Mouse (Mus musculus): ENCODE data around the gene Tspan2.

Tspan2 gene

DNA sequence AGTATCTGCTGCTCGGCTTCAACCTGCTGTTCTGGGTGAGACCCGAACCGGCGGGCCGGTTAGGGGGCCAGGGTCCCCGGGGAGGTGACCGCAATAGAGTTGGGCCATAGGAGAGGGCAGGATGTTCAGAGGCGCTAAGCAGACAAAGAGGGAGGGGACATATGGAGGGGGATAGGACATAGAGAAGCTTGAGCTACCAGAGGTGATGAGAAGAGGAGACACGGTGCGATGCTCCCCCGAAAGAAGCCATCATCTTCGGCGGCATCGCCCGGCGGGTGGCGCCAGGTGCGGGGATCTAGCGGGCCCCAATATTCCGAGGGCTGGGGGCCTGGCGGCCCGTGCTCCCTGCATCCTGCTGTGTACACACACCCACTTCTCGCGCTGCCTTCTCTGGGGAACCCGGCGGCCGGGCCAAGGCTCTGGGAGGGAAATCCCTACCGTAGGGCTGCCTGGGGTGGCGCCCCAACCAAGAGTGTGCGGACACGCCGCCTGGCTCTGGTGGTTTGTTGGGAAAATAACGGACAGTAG, 766 bp downstream of the Tspan2 start:
- DNase-seq (ENCODE audit: low spot score), result no peak

DNA sequence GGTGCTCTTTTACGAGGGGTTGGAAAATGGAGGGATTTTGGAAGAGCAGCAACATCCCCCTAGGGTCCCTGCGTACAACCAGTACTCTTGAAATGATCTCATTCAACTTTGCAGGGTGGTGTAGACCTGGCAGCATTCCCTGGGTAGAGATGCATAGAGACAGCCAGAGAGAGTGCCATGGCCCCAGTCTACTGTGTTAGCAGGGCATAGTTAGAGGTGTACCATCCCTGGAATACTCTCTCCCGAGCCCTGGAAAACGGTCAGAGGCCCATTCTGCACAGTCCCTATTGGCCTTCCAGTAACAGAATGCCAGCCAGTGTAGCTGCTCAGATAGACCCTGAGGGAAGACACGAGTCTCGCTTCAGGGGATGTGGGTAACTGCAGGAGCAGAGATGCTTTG, 1.3 kb downstream of the Tspan2 start:
- DNase-seq (ENCODE audit: low spot score), result no peak

DNA sequence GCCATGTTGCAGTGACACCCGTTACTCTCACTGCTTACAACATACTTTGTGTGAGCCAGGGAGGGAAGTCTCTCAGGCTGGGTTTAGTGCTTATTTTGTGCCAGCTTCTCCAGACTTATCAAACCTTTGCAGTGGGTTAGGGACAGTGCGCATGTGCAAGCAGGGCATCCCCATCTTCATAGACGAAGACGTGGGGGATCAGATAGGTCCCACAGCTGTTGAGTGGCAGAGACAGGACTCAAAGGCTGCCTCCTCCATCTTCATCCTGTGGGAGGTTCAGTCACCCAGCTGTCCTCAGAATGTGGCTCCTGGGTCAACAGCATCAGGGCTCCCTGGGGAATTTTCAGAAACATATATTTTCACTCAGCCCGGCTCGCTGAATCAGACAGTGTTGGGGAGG, 2.1 kb downstream of the Tspan2 start:
- no peak for DNase-seq (ENCODE audit: low spot score)

DNA sequence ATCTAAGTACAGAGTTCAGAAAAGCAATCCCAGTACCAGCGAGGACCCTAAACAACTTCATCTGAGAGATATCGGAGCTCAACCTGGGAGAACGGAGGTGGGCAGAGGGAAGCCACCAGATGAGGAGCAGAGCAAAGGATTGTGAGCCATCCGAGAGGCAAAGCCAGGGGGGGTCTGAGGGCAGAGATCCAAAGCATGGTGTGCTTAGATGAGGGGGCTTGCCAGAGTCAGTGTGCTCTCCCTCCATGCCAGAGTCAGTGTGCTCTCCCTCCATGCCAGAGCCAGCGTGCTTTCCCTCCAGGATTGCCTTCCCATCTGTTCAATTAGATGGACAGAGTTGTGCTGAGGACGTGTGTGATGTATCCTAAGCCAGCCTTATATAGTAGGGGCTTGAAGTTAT, 2.8 kb downstream of the Tspan2 start:
- DNase-seq (ENCODE audit: low spot score), result no peak

DNA sequence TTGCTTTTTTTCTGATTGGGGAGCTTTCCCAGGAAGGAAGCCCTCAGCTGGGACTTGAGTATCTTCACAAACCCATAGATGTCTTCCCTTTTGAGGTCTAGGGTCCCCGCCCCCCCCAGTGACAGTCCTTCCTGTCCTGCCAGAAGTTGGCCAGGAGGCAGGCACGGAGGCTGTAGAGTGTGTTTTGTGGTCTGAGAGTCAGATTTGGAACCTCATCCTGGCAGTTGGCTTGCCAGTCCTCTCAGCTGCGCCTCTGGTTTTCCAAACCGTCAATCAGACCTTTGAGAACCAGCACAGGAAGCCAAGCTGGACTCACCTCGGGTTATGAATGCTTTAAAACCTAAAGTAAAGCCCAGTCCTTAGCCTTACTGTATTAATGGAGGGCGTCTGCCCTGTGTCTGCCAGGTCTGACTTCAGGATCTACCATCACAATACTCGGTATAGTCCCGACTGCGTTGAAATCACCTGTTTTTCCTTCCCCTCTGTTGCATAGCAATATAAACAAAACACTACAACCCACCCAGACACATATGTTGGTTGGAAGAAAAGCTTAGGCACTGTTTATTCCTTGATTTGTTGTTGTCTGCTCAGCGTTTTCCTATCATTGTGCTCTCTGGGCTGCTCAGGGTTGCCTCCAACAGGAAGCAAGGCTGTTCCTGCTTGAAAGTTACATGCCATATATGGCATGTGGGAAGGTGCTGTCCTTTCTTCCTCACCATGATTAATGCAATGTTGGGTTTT, 4.0 kb downstream of the Tspan2 start:
- no peak for DNase-seq (ENCODE audit: low spot score)

DNA sequence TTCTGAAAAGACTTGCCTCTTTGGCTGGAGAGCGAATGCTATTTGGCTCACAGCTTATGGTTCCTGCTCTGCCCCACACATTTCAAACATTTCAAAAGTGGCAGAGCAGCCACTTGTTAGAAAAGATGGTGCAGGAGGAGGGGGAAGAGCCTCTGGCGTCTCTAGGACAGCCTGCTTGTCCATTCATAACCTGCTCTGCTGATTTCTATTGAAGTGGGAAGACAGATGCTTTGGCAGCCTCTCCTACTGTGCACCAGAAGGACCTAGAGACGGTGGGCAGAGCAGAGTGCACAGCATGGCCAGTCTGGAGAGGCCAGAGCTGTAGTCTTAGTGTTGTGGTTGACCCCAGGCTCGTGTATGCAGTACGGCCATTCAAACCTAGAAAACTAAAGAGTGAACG, 4.6 kb downstream of the Tspan2 start:
- no peak for DNase-seq (ENCODE audit: low spot score)

DNA sequence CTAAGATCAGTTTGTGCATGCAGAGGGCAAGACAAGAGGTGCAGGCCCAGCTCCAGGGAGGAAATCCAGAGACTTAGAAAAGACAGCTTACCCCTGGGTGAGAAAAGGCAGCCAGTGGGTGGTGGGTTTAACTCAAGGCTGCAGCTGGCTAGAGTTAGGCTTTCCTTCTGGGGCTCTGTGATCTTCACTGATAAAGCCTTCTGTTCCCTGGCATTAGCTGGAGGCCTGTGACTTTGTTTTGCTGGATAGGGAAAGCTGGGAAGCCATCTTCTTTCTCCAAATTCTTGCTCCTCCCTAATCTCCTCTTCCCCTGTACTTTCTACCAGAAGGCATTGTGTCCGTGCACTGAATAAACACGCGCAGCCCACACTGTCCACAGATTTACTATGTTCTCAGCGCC, 8.4 kb downstream of the Tspan2 start:
- no peak for DNase-seq (ENCODE audit: low spot score)

DNA sequence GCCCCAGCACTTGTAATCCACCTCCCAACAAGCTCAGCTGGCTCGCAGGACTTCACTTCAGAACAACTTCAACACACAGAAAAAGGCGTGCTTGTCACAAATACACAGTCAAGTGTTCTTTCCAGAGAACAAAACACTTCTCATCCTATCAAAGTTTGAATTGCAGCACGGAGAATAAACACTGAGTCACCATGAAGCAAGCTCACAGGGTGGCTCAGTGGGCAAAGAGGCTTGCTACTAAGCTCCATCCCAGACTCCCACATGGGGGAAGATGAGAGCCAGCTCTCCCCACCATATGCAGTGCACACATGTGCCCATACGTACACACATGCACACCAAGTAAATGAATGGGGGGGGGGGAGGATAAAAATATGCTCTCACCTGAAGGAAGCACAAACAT, 8.9 kb downstream of the Tspan2 start:
- DNase-seq (ENCODE audit: low spot score), result no peak

DNA sequence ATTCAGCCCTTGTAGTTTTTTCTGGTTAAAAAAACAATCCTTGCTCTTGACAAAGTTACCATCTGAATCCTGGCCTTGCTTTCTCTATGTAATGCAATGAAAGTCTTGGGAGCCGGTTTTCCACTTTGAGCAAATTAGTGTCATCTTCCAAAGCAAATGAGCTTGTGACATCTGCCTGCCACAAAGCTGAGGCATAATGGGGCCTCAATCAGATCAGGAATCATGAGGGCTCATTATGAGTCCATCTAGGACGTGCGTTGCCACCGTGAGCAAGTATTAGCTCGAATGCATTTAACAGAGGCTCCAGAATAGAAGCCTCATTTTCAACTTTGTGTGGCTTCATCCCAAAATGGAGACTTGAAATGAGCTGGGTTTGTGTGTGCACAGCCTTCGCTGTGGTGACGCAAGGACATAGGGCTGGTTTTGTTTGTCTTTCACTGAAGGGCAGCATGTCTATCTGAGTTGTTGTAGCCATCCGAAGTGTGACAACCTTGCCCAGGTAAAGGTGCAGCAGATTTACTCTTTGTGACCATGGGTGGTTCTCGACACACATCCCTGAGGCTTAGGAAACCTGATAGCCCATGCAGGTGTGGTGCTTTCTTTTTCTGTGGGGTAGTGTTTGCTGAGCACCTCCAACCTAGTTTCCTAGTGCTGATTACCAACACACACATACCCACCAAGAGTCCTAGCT, 9.6 kb downstream of the Tspan2 start:
- DNase-seq (ENCODE audit: low spot score), result no peak

DNA sequence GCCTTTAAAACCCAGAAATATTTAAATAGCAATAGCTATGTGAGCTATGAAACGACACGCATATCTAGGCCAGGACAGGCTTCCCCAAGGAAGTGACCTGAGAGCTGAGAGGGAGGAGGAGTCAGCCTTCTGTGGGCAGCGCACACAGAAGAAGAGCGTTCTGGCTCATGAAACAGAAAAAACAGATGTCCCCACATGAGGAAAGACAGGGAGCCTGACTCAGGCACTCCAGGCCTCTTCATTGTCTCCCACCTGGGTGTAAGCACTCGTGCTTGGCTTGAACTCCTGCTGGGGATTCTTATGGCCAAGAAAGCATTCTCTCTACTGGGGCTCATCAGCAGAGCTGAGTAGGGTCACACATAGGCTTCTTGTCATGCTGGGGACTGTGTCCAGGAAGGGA, 10.3 kb downstream of the Tspan2 start:
- no peak for DNase-seq (ENCODE audit: low spot score)

DNA sequence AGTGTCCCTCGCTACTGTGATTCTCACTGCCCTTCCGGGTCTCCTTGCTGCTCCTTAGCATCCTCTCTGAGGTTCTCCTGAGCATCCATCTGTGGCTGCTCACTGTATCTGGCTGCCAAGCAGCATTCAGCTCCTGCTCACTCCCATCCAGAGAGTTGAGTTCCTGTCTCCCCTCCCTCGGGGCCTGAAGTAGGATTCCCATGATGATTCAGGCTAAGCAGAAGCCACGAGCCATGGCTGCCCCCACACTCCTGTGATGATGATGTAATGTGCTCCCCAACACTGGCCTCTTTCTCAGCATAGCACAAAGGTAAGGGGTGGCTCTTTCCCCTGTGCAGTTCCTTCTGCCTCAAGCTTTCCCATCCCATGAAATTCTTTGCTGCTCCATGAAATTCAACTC, 11.8 kb downstream of the Tspan2 start:
- DNase-seq (ENCODE audit: low spot score), result no peak

DNA sequence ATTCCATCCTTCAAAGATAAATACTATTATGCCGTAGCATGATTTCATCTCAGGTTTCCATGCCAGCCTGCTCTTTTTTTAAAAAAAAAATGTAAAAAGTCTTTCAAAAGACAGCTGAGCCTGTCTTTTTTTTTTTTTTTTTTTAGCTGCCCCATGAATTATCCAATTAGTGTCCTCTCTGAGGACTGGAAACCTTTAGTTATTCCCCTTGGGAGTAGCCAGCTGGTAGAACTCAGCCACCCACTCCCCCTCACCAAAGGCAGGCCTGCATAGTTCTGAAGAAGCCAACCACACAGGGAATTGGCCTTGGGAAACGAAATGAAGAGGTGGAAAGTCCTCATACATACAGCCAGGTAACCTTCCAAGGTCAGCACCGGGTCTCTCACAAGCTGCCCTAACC, 13.7 kb downstream of the Tspan2 start:
- DNase-seq (ENCODE audit: low spot score), result no peak

DNA sequence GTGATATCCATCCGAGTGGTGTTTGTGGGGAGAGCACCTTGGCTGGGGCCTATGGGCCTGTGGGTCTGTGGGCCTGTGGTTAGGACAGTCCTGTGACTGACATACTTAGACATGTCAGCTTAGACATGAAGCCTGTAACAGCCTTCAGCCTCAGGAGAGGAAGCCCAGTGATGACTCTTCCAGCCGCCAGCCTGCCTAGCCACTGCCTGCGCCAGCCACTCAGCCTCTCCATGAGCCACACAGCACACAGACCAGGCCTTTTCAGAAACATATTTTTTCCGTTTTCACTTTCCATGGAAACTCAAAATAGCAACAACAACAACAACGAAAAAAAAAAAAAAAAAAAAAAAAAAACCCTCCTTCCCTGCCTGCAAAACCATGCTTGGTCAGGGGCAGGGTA, 14.4 kb downstream of the Tspan2 start:
- DNase-seq (ENCODE audit: low spot score), result no peak

DNA sequence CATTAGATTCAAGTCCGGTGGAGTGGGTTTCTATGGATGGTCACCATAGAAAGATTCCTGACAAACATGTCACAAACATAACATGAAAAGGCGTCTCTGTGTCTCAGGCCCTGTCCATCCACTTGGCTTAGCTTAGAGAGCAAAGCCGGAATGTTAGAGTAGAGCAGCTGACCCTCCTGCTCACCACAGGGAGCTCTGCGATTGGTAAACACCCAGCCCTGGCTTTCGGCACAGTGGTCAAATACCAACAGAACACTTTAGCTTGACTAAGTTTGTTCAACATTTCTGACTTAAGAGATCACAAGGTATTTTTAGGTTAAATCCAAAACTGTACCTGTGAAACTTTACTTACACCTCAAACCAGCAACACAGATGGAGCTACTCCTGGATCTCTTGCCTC, 16.8 kb downstream of the Tspan2 start:
- DNase-seq (ENCODE audit: low spot score), result no peak

DNA sequence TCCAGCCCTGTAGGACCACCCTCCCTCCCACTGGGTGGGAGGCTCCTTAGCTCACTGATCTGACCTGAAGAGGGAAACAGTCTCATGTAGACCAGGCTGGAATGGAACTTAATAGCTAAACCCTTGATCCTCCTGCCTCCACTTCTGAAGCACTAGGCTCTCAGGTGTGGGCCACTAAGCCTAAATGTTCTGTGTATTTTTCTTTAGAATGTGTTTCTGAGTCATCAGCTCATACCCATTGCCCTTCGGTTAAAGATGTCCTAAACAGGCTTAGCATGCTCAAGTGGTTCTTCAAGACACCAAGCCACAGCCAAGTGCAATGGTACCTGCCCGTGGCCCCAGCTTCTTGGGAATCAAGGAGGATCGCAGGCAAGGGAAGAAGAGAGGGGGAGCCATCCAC, 17.2 kb downstream of the Tspan2 start:
- no peak for DNase-seq (ENCODE audit: low spot score)

DNA sequence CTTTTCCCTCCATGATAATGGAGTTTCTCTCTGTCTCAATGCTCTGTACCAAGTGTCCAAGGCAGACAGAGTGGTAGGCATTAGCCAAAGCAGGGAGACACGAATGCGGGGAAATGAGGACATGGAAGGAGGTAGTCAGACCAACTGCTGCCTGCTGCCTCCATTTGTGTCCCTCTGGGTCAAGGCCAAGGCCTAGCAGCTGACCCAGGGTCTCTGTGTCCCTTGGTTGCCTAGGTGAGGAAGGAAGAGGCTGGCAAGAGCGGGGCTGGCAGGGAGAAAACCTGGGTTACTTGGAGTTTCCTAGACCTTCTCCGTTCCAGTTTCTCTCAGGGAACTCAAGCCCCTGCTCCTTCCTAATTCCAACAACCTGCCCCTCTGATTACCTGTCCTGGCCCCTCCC, 17.7 kb downstream of the Tspan2 start:
- no peak for DNase-seq (ENCODE audit: low spot score)

DNA sequence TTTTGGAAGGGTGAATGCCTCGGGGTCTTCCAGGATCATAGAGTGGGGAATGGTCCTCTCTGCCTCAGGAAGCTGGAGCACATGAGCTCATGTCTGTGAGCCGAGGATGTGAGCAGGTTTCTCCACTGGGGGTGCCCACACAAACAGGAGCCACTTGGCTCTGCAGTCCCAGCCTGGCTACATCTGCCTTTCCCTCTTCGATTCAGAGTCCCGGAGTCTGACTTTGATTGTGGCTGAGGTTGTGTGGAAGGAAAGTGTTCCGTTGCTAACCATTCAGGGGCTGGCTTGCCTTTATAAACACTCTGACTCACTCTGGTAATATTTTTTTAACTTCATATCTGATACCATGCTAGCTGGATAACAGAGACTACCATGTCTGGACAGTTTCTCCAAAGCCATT, 18.1 kb downstream of the Tspan2 start:
- DNase-seq (ENCODE audit: low spot score), result no peak

DNA sequence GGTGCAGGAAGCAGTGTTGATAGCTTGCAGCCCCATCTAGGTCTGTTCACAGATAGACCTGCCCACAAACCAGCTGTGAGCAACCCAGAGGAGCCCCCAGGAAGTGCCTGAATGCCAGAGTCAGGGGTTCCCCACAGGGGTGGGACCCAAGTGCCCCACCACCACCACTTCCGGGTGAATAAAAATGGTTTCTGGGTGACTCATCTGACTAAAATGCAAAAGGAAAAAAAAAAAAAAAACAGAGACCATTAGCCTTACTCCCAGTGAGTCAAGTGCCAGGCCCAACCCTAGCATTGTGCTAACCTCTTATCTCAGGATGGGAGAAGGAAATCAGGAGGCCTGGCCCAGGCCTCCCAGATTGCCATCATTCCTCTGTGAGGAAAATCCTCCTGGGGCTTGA, 21.5 kb downstream of the Tspan2 start:
- DNase-seq (ENCODE audit: low spot score), result no peak

DNA sequence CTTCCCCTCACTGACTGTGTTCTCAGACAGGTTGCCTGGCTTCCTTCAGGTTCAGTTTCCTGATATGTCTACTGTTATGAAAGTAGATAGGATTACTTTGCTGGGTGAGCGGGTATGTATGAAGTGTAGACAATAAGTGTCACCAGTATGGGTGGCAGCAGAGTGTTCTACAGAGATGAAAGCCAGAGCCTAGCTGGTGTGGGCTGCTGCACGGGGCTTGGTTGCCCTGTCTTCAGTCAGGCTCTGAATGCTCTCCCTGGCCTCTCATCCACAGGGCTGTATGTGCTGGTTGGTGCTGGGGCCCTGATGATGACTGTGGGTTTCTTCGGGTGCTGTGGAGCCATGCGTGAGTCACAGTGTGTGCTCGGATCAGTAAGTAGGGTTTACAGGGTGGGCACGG, 22.7 kb downstream of the Tspan2 start:
- DNase-seq (ENCODE audit: low spot score), result no peak

DNA sequence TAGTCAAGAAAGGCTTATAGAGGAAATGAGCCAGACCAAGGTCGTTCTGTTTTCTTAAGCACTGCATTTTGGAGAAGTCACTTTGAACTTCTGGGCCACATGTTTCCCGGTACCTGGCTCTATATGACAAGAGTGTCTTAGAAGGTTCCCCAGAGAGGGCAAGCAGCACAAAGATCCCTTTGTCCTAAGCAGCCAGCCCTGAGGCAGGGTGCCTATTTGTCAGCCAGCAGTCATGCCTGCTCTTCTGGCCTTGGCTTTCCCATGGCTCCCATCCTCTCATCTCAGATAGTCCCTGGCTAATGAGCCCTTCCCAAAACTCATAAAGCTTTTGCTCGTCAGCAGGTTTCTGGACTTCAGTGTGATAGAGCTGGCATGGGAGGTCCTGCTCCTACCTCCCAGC, 25.9 kb downstream of the Tspan2 start:
- no peak for DNase-seq (ENCODE audit: low spot score)

DNA sequence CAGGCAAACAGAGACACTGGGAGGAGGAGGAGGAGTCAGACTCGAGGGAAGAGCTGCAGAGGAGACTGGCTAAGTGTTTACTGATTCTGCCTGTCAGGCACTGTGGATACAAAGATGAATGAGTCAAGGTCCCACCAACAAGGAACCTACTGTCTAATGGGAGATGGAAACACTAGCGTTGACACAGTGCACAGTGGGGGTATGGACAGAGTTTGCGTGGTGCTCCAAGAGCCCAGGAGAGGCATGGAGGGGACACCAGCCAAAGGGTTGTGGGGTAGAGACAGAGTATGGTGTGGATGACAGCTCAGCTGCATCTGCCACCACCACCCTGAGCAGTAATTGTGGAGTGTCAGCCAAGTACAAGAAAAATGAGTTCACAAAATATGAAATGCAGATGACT, 28.1 kb downstream of the Tspan2 start:
- peak; percentile 45 for DNase-seq (ENCODE audit: low spot score)

DNA sequence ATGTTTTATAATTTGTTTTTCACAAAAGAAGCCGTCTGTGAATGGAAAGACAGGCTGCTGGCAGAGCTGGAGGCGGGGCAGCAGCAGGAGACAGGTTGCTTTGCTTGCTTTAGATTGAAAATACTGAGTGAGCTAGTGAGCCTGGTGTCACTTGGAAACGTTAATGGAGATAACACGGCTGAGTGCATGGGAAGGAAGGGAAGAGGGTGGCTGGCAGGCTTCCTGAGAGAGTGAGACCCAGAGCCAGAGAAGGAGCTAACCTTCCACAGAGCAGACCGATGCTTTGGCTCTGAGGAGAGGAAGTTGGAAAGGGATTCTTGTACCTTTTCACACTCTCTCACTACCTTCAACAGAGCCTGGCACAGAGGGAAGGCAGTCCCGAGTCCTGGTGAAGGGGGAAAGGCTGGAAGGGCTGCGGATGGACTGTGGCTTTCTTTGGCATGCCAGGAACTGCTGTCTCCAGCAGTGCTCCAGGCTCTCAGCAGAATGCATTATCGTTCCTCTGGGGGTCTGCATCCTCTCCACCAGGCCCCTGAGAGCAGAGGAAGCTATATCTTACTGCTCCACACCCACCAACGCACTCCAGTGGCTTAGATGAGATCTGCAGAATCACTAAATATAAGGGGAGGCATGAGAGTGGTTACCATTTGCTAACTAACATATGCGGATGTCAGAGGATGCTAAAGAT, 29.5 kb downstream of the Tspan2 start:
- no peak for DNase-seq (ENCODE audit: low spot score)

DNA sequence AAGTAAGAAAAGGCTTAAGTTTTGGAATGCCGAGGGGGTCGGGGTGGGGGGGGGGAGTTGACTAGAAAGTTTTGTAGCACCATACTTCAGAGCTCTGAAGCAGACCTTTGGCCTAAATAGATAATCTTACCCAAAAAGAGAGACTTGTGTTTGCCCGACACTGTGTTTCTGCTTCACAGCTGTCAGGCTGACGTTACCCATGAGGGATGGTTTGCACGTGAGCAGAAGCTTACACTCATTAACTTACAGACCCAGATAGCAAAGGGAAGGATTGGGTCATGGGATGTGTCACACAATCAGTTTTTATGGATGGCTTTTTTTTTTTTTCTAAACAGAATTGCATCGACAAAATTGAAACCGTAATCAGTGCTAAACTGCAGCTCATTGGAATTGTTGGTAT, 30.5 kb downstream of the Tspan2 start:
- no peak for DNase-seq (ENCODE audit: low spot score)
